Mouse (Mus musculus) bone marrow macrophage, adult 2 months (primary cell): ENCODE results near the gene Ceacam9. TPM values are rescaled to one million over a fixed set of nuclear protein-coding genes. Genes with fewer than 3 reads are reported as not detected.

Source experiments
- H3K27ac ChIP-seq: 2 replicates; pipeline ENCODE4 v1.5.1; 2012; ENCODE audit warnings: low read depth, low read length; ENCODE audit not compliant: insufficient read depth
- H3K4me1 ChIP-seq: 2 replicates; pipeline ENCODE4 v1.6.1; 2012; ENCODE audit warnings: low read length; ENCODE audit not compliant: control insufficient read depth, insufficient read depth
- H3K4me3 ChIP-seq: 2 replicates; pipeline ENCODE4 v1.5.1; 2012; ENCODE audit warnings: mild to moderate bottlenecking, low read length, moderate library complexity; ENCODE audit not compliant: insufficient read depth
- CTCF ChIP-seq: IDR thresholded peaks from 2 replicates; pipeline ENCODE4 v1.5.1; 2012; ENCODE audit warnings: low read depth, mild to moderate bottlenecking, low read length, moderate library complexity
- POLR2A ChIP-seq: IDR thresholded peaks from 2 replicates; pipeline ENCODE4 v1.6.1; 2012; ENCODE audit warnings: mild to moderate bottlenecking, low read depth, low read length, borderline replicate concordance
- polyA plus RNA-seq: library from polyadenylated mRNA; stranded (reverse); fragments of >200 nt; gene quantifications from 2 replicates; pipeline ENCODE4 v1.2.4, GENCODE M21; 2012; ENCODE audit not compliant: missing spikeins, insufficient read depth, insufficient read length

The Ceacam9 gene
- polyA plus RNA-seq, 1 experiment = not detected

DNA sequence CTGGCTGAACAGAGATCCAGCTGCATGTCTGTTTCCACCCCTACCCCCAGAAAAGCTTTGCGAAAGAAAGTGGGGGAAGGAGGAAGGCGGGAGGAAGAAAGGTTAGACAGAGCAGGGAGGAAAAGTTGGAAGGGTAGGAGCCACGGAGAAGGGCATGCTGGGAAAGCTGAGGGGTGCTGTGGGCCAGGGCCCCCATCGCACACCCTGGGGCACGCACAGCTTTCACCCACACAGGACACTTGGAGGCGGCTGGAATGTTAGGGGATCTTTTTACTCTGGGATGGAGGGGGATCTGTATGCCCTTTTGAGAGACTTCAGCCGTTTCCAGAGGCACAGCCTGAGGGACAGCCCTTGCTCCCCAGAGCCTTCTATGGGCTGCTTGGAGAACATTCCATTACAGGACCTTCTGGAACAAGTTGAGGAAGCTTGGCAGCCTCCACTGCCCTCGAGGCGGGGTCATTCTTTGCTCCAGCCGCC, 39.3 kb downstream of the Ceacam9 start:
- no peak overlapping the region for H3K4me3 ChIP-seq
- TF ChIP-seq CTCF (no peak), POLR2A (no peak)
- no peak overlapping the region for H3K27ac ChIP-seq
- H3K4me1 ChIP-seq = peaks cover under 1% of the 10 kb centered on the region; the same call in 1 of the 2 replicates

DNA sequence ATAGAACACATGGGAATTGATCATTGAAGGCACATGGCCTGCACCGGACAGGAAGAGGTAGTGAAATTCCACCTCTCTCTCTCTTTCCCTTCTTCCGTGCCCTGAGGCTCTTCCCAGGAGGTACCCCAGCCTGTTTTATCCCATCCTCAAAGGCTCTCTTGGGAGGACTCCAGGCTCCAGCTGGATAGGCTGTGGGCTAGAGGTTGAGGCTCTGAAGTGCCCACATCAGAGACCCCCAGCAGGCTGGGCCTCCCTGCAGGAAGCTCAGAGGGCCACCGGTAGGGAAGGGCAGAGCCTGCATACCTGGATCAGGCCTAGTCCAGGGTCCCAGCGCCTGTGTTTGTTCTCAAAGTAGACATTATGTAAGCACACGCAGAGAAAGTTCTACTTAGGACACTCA, 39.9 kb downstream of the Ceacam9 start:
- TF ChIP-seq POLR2A = no peak
- no peak for TF ChIP-seq CTCF
- Histone ChIP-seq H3K4me1 (peaks cover 3% of the 10 kb centered on the region; the same call in 1 of the 2 replicates), H3K4me3 (no peak overlapping the region), H3K27ac (no peak overlapping the region)

DNA sequence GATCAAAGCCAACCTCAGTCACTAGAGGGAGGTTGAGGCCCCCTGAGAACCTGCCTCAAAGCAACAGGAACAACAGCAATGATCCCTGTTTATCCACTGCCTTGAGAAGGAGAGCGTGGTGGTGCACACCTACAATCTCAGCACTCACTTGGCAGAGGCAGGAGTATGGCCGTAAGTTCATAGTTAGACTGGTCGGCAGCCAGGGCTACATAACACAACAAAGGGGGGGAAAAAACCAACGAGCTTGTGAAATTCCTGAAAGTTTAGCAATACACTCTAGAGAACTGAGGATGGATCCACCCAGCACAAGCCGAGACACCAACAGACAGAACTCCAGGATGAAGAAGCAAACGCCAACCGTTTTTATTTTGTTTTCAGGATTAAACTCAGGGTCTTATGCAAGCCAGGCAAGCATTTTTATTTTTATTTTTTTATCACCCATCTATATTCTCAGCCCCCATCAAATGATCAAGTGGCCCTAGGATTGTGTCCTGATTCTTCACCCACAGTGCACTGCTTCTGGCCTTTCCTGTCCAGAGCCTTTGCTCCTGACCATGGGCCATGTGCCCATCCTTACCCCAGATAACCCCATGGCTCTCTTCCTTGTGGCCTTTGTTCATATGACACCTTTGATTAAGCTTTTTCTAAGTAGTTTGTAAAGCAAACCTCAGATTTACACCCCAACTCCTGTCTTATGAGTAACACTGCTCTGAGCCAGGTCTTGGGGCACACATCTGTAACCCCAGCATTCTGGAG, 41.9 kb downstream of the Ceacam9 start:
- Histone ChIP-seq H3K4me3 (no peak overlapping the region), H3K27ac (no peak overlapping the region), H3K4me1 (peaks cover 3% of the 10 kb centered on the region; the same call in 1 of the 2 replicates)
- TF ChIP-seq POLR2A = no peak
- TF ChIP-seq CTCF = no peak

DNA sequence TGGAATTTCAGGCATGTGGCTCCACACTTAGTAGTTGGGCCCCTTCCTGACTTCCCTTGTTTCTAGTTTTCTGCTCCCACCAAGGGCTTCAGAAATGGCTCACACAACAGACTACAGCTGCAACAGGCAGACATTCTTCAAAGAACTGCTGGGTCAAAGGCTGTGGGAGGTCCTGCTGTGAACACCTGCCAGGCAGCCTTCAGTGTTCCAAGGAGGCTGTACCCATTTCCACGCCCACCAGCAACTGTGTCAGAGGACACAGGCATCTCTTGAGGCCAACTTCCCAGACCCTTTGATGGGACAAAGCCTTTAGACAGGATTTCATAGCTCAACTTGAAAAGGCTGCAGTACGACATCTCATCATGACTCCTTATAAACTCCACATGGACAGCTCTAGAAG, 44.7 kb downstream of the Ceacam9 start:
- TF ChIP-seq POLR2A = no peak
- no peak for TF ChIP-seq CTCF
- no peak overlapping the region for H3K27ac ChIP-seq
- no peak overlapping the region for H3K4me3 ChIP-seq
- H3K4me1 ChIP-seq = peaks cover 3% of the 10 kb centered on the region; the same call in 1 of the 2 replicates

Other genes starting within 250 kb of the Ceacam9 start
- not detected in 2 replicates for gene Npas1, start 244.2 kb upstream of the Ceacam9 start, polyA plus RNA-seq
- 4.8 and 5.4 TPM in 2 replicates for gene Arhgap35, start 106.9 kb upstream of the Ceacam9 start, polyA plus RNA-seq
- gene Ceacam15, start 46.2 kb upstream of the Ceacam9 start, polyA plus RNA-seq = not detected in 2 replicates
- gene Ap2s1, start 16.5 kb downstream of the Ceacam9 start, polyA plus RNA-seq = 286 and 287 TPM in 2 replicates
- 24.9 and 25.0 TPM in 2 replicates for gene Slc1a5, start 59.4 kb downstream of the Ceacam9 start, polyA plus RNA-seq
- 56.6 and 58.1 TPM in 2 replicates for gene Strn4, start 94.0 kb downstream of the Ceacam9 start, polyA plus RNA-seq
- gene Fkrp, start 94.8 kb downstream of the Ceacam9 start, polyA plus RNA-seq = 21.9 and 25.1 TPM in 2 replicates
- 9.8 and 11.2 TPM in 2 replicates for gene Prkd2, start 121.0 kb downstream of the Ceacam9 start, polyA plus RNA-seq
- gene Dact3, start 153.4 kb downstream of the Ceacam9 start, polyA plus RNA-seq = 1.2 and 1.3 TPM in 2 replicates
- not detected in 2 replicates for gene Gng8, start 169.9 kb downstream of the Ceacam9 start, polyA plus RNA-seq
- gene Ptgir, start 184.6 kb downstream of the Ceacam9 start, polyA plus RNA-seq = 5.5 and 5.6 TPM in 2 replicates
- gene Calm3, start 202.2 kb downstream of the Ceacam9 start, polyA plus RNA-seq = 373 and 387 TPM in 2 replicates
- not detected in 2 replicates for gene Pnmal2, start 222.8 kb downstream of the Ceacam9 start, polyA plus RNA-seq
- not detected in 2 replicates for gene Pnmal1, start 237.8 kb downstream of the Ceacam9 start, polyA plus RNA-seq